Mouse (Mus musculus) hematopoietic stem cell, adult 5-6 weeks (primary cell): ENCODE results near the gene Ncbp2. TPM values are rescaled to one million over a fixed set of nuclear protein-coding genes. Genes with fewer than 3 reads are reported as not detected.

Experiments used
- ATAC-seq, 2 experiments: fragments of 125-278 bp in 1 of 2; replicated peaks in 1 of 2; 2 replicates each; pipeline ENCODE4 v1.8.0; 2016 to 2017; ENCODE audit warnings: inconsistent platforms in 2 of 2, mild to moderate bottlenecking in 2 of 2, moderate number of reproducible peaks in 2 of 2, low read depth in 1 of 2, moderate TSS enrichment in 1 of 2; ENCODE audit not compliant: low FRiP score in 2 of 2, poor library complexity in 2 of 2, severe bottlenecking in 2 of 2, insufficient read depth in 1 of 2, low TSS enrichment in 1 of 2
- total RNA-seq: library from RNA; stranded (forward); fragments of 172-1452, 232-1000 nt; gene quantifications from 2 replicates; pipeline ENCODE4 v1.2.3, GENCODE M21; 2017

The Ncbp2 gene
- total RNA-seq, 1 experiment from 2014 or later: 45.2 TPM

DNA sequence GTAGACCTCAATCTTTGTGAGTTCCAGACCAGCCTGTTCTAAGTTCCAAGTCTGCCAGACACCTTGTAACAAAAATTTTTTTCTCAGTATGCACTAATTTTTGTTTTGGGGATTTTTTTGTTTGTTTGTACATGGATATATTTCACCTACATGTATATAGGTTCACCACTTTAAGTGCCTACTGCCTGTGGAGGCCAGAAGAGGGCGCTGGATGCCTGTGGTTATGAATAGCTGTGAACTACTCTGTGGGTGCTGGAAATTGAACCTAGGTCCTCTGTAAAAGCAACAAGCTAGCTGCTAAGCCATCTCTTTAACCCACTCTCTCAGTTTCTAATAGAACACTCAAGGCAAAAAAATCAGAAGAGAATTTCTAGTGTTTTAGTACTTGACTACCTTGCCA lies 43.7 kb downstream of the Ncbp2 start:
- ATAC-seq: no peak

DNA sequence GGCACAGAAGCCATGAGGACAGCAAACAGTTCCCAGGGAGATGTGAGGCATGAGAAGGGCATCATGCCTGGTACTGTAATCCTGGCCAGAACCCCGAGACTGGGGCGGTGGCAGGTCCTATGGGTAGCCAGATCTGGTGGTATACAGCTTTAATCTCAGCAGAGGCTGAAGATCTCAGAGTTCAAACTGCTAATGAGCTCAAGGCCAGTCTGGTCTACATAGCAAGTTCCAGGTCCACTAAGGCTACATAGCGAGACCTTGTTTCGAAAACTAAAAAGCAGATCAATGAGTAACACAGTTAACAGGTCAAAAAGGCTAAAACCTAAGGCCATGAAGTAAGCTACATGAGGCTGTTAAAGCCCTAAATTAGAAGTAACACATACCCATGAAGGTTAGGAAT lies 44.9 kb downstream of the Ncbp2 start:
- no peak for ATAC-seq

DNA sequence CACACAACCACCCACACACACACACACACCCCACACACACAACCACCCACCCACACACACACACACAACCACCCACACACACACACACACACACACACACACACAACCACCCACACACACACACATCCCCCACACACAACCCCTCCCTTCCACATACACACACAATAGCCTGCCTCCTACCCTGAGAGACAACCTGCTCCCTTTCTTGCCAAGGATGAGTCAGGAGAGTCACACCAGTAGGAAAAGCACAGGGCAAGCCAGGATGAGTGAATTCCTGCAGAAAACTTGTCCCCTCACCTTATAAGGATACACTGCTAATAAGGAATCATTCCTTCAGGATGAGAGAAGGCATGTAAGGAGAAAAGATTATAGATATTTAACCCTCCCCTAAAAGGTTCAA lies 45.6 kb downstream of the Ncbp2 start:
- ATAC-seq: no peak

DNA sequence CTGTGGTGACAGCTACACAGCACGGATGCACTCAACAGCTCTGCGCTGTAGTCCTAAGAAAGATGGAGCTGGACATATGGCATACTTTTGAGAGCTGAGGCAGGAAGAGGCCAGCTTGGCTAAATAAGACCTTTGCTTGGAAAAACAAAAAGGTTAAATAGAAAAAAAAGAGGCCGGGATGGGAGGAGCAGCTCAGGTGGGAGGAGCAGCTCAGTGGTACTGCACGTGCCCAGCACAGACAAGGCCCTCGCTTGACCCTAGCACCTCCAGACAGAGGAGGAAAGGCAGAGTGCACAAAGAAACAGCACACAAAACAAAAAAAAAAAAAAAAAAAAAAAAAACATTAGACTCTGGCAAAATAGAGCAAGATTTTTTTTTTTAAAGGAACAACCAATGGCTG lies 48.1 kb downstream of the Ncbp2 start:
- no peak for ATAC-seq

DNA sequence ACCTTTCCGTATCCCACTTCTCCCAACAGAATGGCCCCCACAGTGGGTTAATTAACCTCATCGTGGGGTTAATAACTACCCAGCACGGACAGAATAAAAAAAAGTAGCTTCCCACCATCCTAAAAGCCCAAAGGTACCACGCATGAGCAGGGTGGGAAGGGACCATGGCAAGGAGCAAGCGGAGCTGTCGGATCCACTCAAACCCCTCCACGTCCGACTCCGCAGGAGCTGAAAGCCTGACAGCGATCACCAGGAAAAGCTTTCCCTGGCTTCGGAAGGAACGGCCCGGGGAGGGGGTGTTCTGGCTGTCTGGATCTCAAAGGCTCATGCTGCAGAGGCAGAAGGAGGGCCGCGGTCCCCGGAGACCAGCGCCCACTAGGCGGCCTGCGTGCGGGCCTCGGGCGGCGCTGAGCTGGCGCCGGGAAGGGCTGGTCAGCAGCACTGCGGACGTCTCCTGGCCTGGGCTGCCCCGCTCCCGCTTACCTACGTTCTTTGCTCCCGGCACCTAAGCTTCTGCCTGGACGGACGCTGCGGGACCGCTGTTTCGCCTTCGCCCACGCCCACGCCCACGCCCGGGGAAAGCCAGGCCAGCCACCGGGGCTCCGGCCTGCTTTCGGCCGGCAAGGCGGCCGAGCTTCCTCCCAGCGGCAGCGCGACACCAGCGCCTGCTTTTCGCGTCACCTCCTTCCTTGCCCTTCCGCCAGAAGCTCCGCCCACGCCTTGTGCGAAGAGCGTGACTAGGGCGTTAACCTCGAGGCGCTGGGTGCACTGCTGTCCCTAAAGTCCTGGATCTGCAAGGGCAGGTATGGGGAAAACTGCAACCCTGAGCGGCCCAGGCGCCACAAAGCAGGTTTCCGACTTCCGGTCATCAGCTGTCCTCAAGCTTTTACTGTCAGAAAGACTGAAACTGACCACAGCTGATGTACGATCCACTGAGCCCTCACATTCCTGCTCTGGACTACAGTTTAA lies 54.5 kb downstream of the Ncbp2 start, which contains the start of gene Senp5:
Senp5 (minus strand) TSS at position 779 of the 969 bp plus-strand sequence.
- peak; percentile 100 for ATAC-seq

DNA sequence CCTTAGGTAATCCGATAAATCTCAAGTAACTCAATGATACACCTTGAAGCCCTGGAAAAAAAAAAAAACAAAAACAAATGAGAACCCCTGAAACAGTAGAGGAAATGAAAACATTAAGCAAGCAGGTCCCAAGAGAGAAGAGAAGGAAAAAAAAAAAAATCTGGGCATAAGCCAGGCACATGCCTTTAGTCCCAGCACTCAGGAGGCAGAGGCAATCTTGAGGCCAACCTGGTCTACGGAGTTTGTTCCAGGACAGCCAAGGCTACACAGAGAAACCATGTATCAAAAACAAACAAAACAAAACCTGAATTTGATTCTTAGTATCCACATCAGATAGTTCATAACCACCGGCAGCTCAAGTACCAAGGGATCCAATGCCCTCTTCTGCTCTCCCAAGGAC lies 56.4 kb downstream of the Ncbp2 start:
- ATAC-seq: no peak

DNA sequence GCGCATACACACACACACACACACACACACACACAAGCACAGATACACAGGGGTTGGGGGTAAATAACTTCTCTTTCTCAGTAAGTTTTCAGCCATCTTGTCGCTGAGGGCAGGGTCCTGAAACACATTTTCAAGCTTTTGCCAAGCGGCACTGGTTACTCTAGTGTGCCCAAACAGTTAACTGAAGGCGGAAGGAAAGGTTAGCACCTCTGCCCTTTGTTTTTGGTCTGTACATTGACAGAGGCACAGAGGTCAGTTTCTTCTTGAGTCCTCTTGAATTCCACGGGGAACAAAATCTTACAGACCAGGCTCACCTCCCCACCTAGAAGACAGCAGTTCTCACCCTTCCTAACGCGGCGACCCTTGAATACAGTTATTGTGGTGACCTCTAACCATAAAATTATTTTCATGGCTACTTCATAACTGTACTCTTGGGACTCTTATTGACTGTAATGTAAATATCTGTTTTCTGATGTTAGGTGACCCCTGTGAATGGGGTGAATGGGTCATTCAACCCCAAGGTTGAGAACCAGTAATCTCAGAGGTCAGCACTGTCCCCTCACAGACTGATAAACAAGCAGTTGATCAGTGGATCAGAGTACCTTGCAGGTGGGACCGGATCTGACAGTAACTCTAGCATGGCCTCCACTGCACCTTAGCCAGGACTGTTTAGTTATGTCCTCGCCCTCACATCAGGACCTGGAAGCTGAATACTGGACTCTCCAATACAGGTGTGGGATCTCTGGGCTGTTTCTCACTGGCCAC lies 60.4 kb downstream of the Ncbp2 start:
- no peak for ATAC-seq

DNA sequence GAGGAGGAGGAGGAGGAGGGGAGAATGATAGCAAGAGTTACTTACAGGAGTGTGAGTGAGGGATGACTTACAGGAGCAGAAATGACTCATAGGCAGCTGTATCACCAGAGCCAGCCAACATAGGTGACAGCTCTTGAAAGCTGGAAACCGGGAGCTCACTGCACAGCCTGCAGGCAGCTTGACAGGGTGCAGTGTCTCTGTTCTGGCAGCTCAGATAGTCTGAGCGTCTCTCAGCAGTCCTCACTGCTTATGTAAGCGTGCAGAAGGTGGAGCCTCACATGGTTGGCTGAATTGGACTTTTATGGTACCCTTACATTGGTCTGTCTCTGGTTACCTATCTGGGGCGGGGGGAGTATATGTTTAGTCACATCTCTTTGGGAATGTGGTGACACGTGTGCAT lies 61.6 kb downstream of the Ncbp2 start:
- no peak for ATAC-seq

DNA sequence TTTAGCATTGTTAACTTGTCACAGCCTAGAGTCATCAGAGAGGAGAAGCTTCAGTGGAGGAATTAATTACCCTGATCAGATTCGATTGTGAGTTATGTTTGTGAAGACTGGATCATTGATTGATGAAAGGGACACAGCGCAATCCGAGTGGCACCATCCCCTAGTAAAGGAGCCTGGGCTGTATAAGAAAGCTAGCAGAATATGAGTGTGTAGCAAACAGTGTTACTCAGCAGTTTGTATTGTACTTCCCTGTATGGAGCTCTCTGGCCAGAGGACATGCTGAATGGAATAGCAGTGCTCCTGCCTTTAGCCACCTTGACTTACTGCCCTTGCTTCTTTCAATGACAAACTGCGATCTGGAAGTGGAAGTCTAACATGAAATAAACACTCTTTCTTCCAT lies 62.0 kb downstream of the Ncbp2 start:
- no peak for ATAC-seq

Other genes with a start within 250 kb of the Ncbp2 start
- gene Meltf, start 69.7 kb upstream of the Ncbp2 start, total RNA-seq: not detected in 2 replicates
- not detected in 2 replicates for gene Pigz, start 14.7 kb upstream of the Ncbp2 start, total RNA-seq
- 9.6 and 14.9 TPM in 2 replicates for gene 0610012G03Rik, start within 50 bp of the Ncbp2 start, total RNA-seq
- gene Senp5, start 54.8 kb downstream of the Ncbp2 start, total RNA-seq: 15.0 and 16.7 TPM in 2 replicates
- 69.2 and 72.4 TPM in 2 replicates for gene Pak2, start 130.8 kb downstream of the Ncbp2 start, total RNA-seq
- 60.6 and 94.2 TPM in 2 replicates for gene Pigx, start 151.2 kb downstream of the Ncbp2 start, total RNA-seq
- 46.1 and 72.0 TPM in 2 replicates for gene Cep19, start 151.3 kb downstream of the Ncbp2 start, total RNA-seq
- gene Nrros, start 217.1 kb downstream of the Ncbp2 start, total RNA-seq: 78.9 and 112 TPM in 2 replicates
- 54.4 and 58.5 TPM in 2 replicates for gene Bex6, start 231.3 kb downstream of the Ncbp2 start, total RNA-seq